Mouse (Mus musculus): Measurements from ENCODE around the gene Krtap6-5. TPM values are rescaled to one million over a fixed set of nuclear protein-coding genes. Genes with fewer than 3 reads are reported as not detected.
"Not testable (repeated sequence)": the region's sequence is repeated elsewhere in the genome, so short reads cannot be mapped to it uniquely, and the experiment has no call there.

Krtap6-5 gene
- not detected in 2 replicates for total RNA-seq (2015)
- not detected in 2 replicates for total RNA-seq (2017)

GRCm38 (mm10) chr16:89047783-89048182 lies at the start of gene Krtap6-5:
Gene Krtap6-5 (minus strand): TSS chr16:89047883.
- ATAC-seq (ENCODE audit: poor library complexity, severe bottlenecking): no peak

DNA sequence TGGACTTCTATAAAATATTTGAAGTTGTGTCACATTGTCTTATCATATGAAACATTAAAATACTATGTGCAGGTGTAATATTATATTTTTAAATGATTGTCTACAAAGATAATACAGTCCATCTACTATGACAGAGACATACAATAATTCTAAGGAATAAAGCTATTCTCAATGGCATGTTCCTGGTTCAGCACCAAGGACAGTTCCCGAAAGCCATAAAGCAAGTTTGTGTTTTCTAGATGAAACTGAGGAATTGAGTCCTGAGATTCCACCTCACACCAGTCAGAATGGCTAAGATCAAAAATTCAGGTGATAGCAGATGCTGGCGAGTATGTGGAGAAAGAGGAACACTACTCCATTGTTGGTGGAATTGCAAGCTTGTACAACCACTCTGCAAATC lies 23.4 kb upstream of the Krtap6-5 start:
- not testable (repeated sequence) for ATAC-seq (ENCODE audit: poor library complexity, severe bottlenecking)

- ATAC-seq (ENCODE audit: poor library complexity, severe bottlenecking): not testable (repeated sequence)
Measured at GRCm38 (mm10) chr16:89063902-89064301, 16.2 kb upstream of the Krtap6-5 start, which contains the start of gene 1110025L11Rik. Gene 1110025L11Rik (minus strand): TSS chr16:89064002.

- not testable (repeated sequence) for ATAC-seq (ENCODE audit: poor library complexity, severe bottlenecking)
Measured at GRCm38 (mm10) chr16:89041372-89041771, 6.3 kb downstream of the Krtap6-5 start, which contains the start of gene Gm10228. Gene Gm10228 (minus strand): TSS chr16:89041472.

GRCm38 (mm10) chr16:89031399-89031798 lies 16.3 kb downstream of the Krtap6-5 start, which contains the start of gene Krtap6-1:
Gene Krtap6-1 (plus strand): TSS chr16:89031699.
- not testable (repeated sequence) for ATAC-seq (ENCODE audit: poor library complexity, severe bottlenecking)

DNA sequence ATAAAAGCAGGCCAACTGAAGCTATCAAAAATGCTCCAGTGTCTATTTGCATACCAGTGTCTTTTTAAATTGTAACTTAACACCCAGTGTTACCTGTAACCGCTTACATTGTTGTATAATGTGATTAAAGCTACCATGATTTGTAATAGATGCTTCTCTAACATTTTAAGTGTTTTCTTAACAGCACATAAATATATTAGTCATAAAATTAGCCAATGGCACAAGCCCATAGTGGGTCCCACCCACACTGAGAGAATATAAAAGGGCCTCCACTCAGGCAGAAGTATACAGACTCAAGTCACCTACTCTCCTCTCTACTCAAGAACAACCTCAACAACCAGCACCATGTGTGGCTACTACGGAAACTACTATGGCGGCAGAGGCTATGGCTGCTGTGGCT lies 32.7 kb downstream of the Krtap6-5 start, which contains the start of gene Gm10229:
TSS of gene Gm10229 (plus strand) at position 301 of the 400 bp plus-strand sequence.
- not testable (repeated sequence) for ATAC-seq (ENCODE audit: poor library complexity, severe bottlenecking)

DNA sequence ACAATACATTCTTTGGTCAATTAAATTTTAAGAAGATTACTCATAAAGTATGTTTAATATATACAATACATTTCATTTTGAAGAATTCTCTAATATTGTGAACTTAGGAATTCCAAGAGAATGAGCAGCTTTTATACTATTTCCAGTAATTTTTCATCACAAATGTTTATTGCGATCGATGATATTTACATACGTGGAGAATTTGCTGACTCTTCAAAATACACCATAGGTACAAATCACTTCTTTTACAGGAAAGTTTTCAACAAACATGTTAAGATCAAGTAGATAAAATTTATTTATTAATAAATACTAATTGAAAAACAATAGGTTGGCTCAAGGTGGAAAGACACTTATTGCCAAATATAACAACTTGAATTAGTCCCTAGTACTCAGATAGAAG lies 33.7 kb downstream of the Krtap6-5 start:
- ATAC-seq (ENCODE audit: poor library complexity, severe bottlenecking): no peak

GRCm38 (mm10) chr16:89010659-89011058 lies 37.0 kb downstream of the Krtap6-5 start, which contains the start of gene Krtap22-2:
Gene Krtap22-2 (minus strand): TSS chr16:89010759.
- no peak for ATAC-seq (ENCODE audit: poor library complexity, severe bottlenecking)

Other genes starting within 250 kb of the Krtap6-5 start
- gene Gm20741, start 235.7 kb downstream of the Krtap6-5 start, total RNA-seq (2015): not detected in 2 replicates
- gene Gm20741, start 235.7 kb downstream of the Krtap6-5 start, total RNA-seq (2017): not detected in 2 replicates
- not detected in 2 replicates for gene Krtap15, start 227.7 kb downstream of the Krtap6-5 start, total RNA-seq (2015)
- not detected in 2 replicates for gene Krtap15, start 227.7 kb downstream of the Krtap6-5 start, total RNA-seq (2017)
- not detected in 2 replicates for gene Krtap14, start 221.7 kb downstream of the Krtap6-5 start, total RNA-seq (2015)
- not detected in 2 replicates for gene Krtap14, start 221.7 kb downstream of the Krtap6-5 start, total RNA-seq (2017)
- gene Krtap19-1, start 178.5 kb downstream of the Krtap6-5 start, total RNA-seq (2015): not detected in 2 replicates
- gene Krtap19-1, start 178.5 kb downstream of the Krtap6-5 start, total RNA-seq (2017): not detected in 2 replicates
- not detected in 2 replicates for gene Krtap19-2, start 173.6 kb downstream of the Krtap6-5 start, total RNA-seq (2015)
- gene Krtap19-2, start 173.6 kb downstream of the Krtap6-5 start, total RNA-seq (2017): not detected in 2 replicates
- gene Krtap19-3, start 169.8 kb downstream of the Krtap6-5 start, total RNA-seq (2015): not detected in 2 replicates
- gene Krtap19-3, start 169.8 kb downstream of the Krtap6-5 start, total RNA-seq (2017): not detected in 2 replicates
- gene Krtap19-4, start 162.8 kb downstream of the Krtap6-5 start, total RNA-seq (2015): not detected in 2 replicates
- not detected in 2 replicates for gene Krtap19-4, start 162.8 kb downstream of the Krtap6-5 start, total RNA-seq (2017)
- not detected in 2 replicates for gene Krtap19-5, start 151.4 kb downstream of the Krtap6-5 start, total RNA-seq (2015)
- gene Krtap19-5, start 151.4 kb downstream of the Krtap6-5 start, total RNA-seq (2017): not detected in 2 replicates
- not detected in 2 replicates for gene Krtap19-9b, start 115.6 kb downstream of the Krtap6-5 start, total RNA-seq (2015)
- not detected in 2 replicates for gene Krtap19-9b, start 115.6 kb downstream of the Krtap6-5 start, total RNA-seq (2017)
- not detected in 2 replicates for gene Krtap16-3, start 85.0 kb downstream of the Krtap6-5 start, total RNA-seq (2015)
- not detected in 2 replicates for gene Krtap16-3, start 85.0 kb downstream of the Krtap6-5 start, total RNA-seq (2017)
- gene Krtap22-2, start 37.1 kb downstream of the Krtap6-5 start, total RNA-seq (2015): not detected in 2 replicates
- gene Krtap22-2, start 37.1 kb downstream of the Krtap6-5 start, total RNA-seq (2017): not detected in 2 replicates
- not detected in 2 replicates for gene Gm10229, start 32.6 kb downstream of the Krtap6-5 start, total RNA-seq (2015)
- not detected in 2 replicates for gene Gm10229, start 32.6 kb downstream of the Krtap6-5 start, total RNA-seq (2017)
- not detected in 2 replicates for gene Krtap6-1, start 16.2 kb downstream of the Krtap6-5 start, total RNA-seq (2015)
- gene Krtap6-1, start 16.2 kb downstream of the Krtap6-5 start, total RNA-seq (2017): not detected in 2 replicates
- gene Gm10228, start 6.4 kb downstream of the Krtap6-5 start, total RNA-seq (2015): not detected in 2 replicates
- gene Gm10228, start 6.4 kb downstream of the Krtap6-5 start, total RNA-seq (2017): not detected in 2 replicates
- gene 1110025L11Rik, start 16.1 kb upstream of the Krtap6-5 start, total RNA-seq (2015): not detected in 2 replicates
- not detected in 2 replicates for gene 1110025L11Rik, start 16.1 kb upstream of the Krtap6-5 start, total RNA-seq (2017)
- gene Krtap6-3, start 36.1 kb upstream of the Krtap6-5 start, total RNA-seq (2015): not detected in 2 replicates
- not detected in 2 replicates for gene Krtap6-3, start 36.1 kb upstream of the Krtap6-5 start, total RNA-seq (2017)
- not detected in 2 replicates for gene Gm6358, start 93.0 kb upstream of the Krtap6-5 start, total RNA-seq (2015)
- gene Gm6358, start 93.0 kb upstream of the Krtap6-5 start, total RNA-seq (2017): not detected in 2 replicates
- not detected in 2 replicates for gene Gm10061, start 103.2 kb upstream of the Krtap6-5 start, total RNA-seq (2015)
- not detected in 2 replicates for gene Gm10061, start 103.2 kb upstream of the Krtap6-5 start, total RNA-seq (2017)
- not detected in 2 replicates for gene Gm9789, start 110.1 kb upstream of the Krtap6-5 start, total RNA-seq (2015)
- gene Gm9789, start 110.1 kb upstream of the Krtap6-5 start, total RNA-seq (2017): not detected in 2 replicates
- not detected in 2 replicates for gene Gm7735, start 121.6 kb upstream of the Krtap6-5 start, total RNA-seq (2015)
- not detected in 2 replicates for gene Gm7735, start 121.6 kb upstream of the Krtap6-5 start, total RNA-seq (2017)
- gene 1110057P08Rik, start 126.9 kb upstream of the Krtap6-5 start, total RNA-seq (2015): not detected in 2 replicates
- gene 1110057P08Rik, start 126.9 kb upstream of the Krtap6-5 start, total RNA-seq (2017): not detected in 2 replicates
- not detected in 2 replicates for gene Krtap20-2, start 158.0 kb upstream of the Krtap6-5 start, total RNA-seq (2015)
- gene Krtap20-2, start 158.0 kb upstream of the Krtap6-5 start, total RNA-seq (2017): not detected in 2 replicates

Measured in megakaryocyte, adult 5-6 weeks (primary cell).